Mouse (Mus musculus): Measurements from ENCODE around the gene Gpr1. TPM values are rescaled to one million over a fixed set of nuclear protein-coding genes. Genes with fewer than 3 reads are reported as not detected.

Gene Gpr1
- polyA plus RNA-seq, 1 experiment from 2014 or later, result 0.30 TPM

DNA sequence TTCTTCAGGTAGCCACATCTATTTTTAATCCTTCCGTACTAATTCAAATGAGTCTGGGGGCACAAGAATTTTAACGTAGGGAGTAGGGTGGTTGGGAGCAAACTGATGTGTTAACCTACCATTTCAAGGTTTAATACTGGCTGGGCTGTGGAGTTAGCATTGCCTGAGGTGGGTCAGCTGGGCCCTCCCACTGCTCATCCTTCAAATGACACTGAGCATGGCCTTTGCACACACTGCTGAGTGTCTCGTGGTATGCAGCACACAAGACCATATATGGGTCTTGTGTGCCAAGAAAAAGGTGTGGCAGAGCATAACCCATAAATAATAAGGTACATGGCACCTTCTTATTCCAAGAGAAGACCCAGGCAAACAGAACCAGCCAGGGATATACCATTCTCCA, 6.7 kb downstream of the Gpr1 start:
- no peaks in the 10 kb centered on the region for H3K9me3 ChIP-seq (replicated peaks; ENCODE audit: control insufficient read depth, low read length)
- 70% methylated on average over 3 of the region's 3 CpGs for WGBS
- no peak overlapping the region for H3K27ac ChIP-seq (ENCODE audit: low read length)
- ATAC-seq (replicated peaks; ENCODE audit: extremely low read depth, insufficient read depth, low FRiP score), result no peak
- H3K4me2 ChIP-seq (ENCODE audit: low read depth, low read length), result no peak overlapping the region
- no peak overlapping the region for H3K4me3 ChIP-seq (ENCODE audit: low read length)
- H3K36me3 ChIP-seq (ENCODE audit: control insufficient read depth, insufficient read depth), result no peaks in the 10 kb centered on the region
- no peaks in the 10 kb centered on the region for H3K27me3 ChIP-seq (ENCODE audit: control insufficient read depth, insufficient read depth, low read length)
- H3K9ac ChIP-seq (ENCODE audit: low read length), result no peak overlapping the region
- H3K4me1 ChIP-seq (ENCODE audit: control insufficient read depth, insufficient read depth, low read length), result no peaks in the 10 kb centered on the region

GRCm38 (mm10) chr1:63204660-63205394, 9.5 kb downstream of the Gpr1 start:
- no peaks in the 10 kb centered on the region for H3K36me3 ChIP-seq (ENCODE audit: control insufficient read depth, insufficient read depth)
- H3K4me3 ChIP-seq (ENCODE audit: low read length), result no peak overlapping the region
- ATAC-seq (replicated peaks; ENCODE audit: extremely low read depth, insufficient read depth, low FRiP score), result no peak
- no peak overlapping the region for H3K9ac ChIP-seq (ENCODE audit: low read length)
- no peaks in the 10 kb centered on the region for H3K4me1 ChIP-seq (ENCODE audit: control insufficient read depth, insufficient read depth, low read length)
- peaks cover 7% of the 10 kb centered on the region for H3K9me3 ChIP-seq (replicated peaks; ENCODE audit: control insufficient read depth, low read length)
- WGBS, result 33% methylated on average over 7 of the region's 7 CpGs
- no peak overlapping the region for H3K4me2 ChIP-seq (ENCODE audit: low read depth, low read length)
- H3K27me3 ChIP-seq (ENCODE audit: control insufficient read depth, insufficient read depth, low read length), result no peaks in the 10 kb centered on the region
- H3K27ac ChIP-seq (ENCODE audit: low read length), result no peak overlapping the region

DNA sequence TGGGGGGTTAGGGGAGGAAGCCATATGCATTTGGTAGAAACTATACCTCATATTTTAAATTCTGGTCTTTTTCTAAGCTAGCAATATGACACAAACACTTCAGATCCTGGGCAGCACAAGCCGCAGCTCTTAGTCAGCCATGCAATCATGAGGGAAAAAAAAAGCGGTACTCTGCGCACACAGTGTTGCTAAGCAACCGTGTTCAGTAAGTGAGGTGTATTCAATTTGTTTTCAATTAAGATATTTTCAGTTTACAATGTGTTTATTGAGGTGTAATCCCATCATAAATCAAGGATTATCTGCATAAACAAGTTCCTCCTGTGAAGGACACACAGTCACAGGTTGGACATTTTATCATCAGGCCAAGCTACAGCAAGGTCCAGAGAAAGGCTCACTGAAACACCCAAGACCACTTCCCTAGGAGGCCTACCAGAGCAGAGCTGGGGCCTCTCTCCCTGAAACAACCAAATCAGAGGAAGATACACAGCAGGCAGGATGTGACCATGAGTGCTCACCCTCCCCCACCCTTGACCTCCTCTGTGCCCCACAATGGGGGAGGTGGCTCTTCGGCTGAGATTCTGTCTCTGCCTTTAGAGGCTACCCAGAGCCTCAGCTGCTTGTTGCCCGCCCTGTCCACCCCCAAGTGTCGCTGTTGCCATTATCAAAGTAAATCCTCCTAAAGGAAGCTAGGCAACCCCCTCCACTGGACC, 10.2 kb downstream of the Gpr1 start:
- 25% methylated on average over 7 of the region's 7 CpGs for whole genome bisulfite sequencing
- no peak overlapping the region for H3K4me2 ChIP-seq (ENCODE audit: low read depth, low read length)
- H3K27me3 ChIP-seq (ENCODE audit: control insufficient read depth, insufficient read depth, low read length), result no peaks in the 10 kb centered on the region
- peaks cover 7% of the 10 kb centered on the region for H3K9me3 ChIP-seq (replicated peaks; ENCODE audit: control insufficient read depth, low read length)
- no peaks in the 10 kb centered on the region for H3K4me1 ChIP-seq (ENCODE audit: control insufficient read depth, insufficient read depth, low read length)
- ATAC-seq (replicated peaks; ENCODE audit: extremely low read depth, insufficient read depth, low FRiP score), result peak; percentile 55; the same call in 1 of the 2 replicates
- H3K4me3 ChIP-seq (ENCODE audit: low read length), result no peak overlapping the region
- H3K27ac ChIP-seq (ENCODE audit: low read length), result no peak overlapping the region
- no peak overlapping the region for H3K9ac ChIP-seq (ENCODE audit: low read length)
- no peaks in the 10 kb centered on the region for H3K36me3 ChIP-seq (ENCODE audit: control insufficient read depth, insufficient read depth)

- H3K27ac ChIP-seq (ENCODE audit: low read length), result no peak overlapping the region
- H3K4me3 ChIP-seq (ENCODE audit: low read length), result no peak overlapping the region
- H3K27me3 ChIP-seq (ENCODE audit: control insufficient read depth, insufficient read depth, low read length), result no peaks in the 10 kb centered on the region
- WGBS, result 80% methylated on average over 1 of the region's 1 CpGs
- no peak overlapping the region for H3K4me2 ChIP-seq (ENCODE audit: low read depth, low read length)
- no peaks in the 10 kb centered on the region for H3K4me1 ChIP-seq (ENCODE audit: control insufficient read depth, insufficient read depth, low read length)
- no peak for ATAC-seq (replicated peaks; ENCODE audit: extremely low read depth, insufficient read depth, low FRiP score)
- H3K9ac ChIP-seq (ENCODE audit: low read length), result no peak overlapping the region
- H3K36me3 ChIP-seq (ENCODE audit: control insufficient read depth, insufficient read depth), result no peaks in the 10 kb centered on the region
- H3K9me3 ChIP-seq (replicated peaks; ENCODE audit: control insufficient read depth, low read length), result peaks cover 7% of the 10 kb centered on the region
Measured at GRCm38 (mm10) chr1:63203471-63203870, 10.9 kb downstream of the Gpr1 start.

- Histone ChIP-seq H3K9me3 (replicated peaks; ENCODE audit: control insufficient read depth, low read length) (peaks cover 7% of the 10 kb centered on the region), H3K27me3 (ENCODE audit: control insufficient read depth, insufficient read depth, low read length) (no peaks in the 10 kb centered on the region), H3K9ac (ENCODE audit: low read length) (no peak overlapping the region), H3K27ac (ENCODE audit: low read length) (no peak overlapping the region), H3K4me1 (ENCODE audit: control insufficient read depth, insufficient read depth, low read length) (no peaks in the 10 kb centered on the region), H3K4me2 (ENCODE audit: low read depth, low read length) (no peak overlapping the region), H3K36me3 (ENCODE audit: control insufficient read depth, insufficient read depth) (no peaks in the 10 kb centered on the region), H3K4me3 (ENCODE audit: low read length) (no peak overlapping the region)
- 83% methylated on average over 1 of the region's 1 CpGs for WGBS
- no peak for ATAC-seq (replicated peaks; ENCODE audit: extremely low read depth, insufficient read depth, low FRiP score)
Measured at GRCm38 (mm10) chr1:63201672-63202071, 12.7 kb downstream of the Gpr1 start.

DNA sequence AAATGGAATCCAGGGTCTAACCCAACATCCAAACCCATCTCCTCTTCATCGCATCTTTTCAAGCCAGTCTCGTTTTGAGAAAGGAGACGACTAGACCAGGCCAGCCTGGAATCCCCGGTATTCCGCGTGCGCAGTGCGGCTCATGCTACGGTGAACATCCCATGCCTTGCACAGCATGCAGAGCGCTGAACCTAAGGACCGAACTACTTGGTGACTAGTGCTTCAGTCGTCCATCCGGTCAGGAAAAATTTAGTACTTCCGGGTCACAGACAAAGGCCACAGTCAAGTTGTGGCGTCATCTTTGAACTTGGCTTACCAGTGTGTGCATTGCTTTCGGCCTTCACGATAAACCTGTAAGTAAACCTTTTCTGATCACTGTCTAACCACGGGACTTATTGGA, 14.0 kb downstream of the Gpr1 start:
- Histone ChIP-seq H3K4me2 (ENCODE audit: low read depth, low read length) (no peak overlapping the region), H3K27me3 (ENCODE audit: control insufficient read depth, insufficient read depth, low read length) (no peaks in the 10 kb centered on the region), H3K36me3 (ENCODE audit: control insufficient read depth, insufficient read depth) (no peaks in the 10 kb centered on the region), H3K9ac (ENCODE audit: low read length) (no peak overlapping the region), H3K27ac (ENCODE audit: low read length) (no peak overlapping the region), H3K9me3 (replicated peaks; ENCODE audit: control insufficient read depth, low read length) (peaks cover 7% of the 10 kb centered on the region), H3K4me1 (ENCODE audit: control insufficient read depth, insufficient read depth, low read length) (peaks cover 3% of the 10 kb centered on the region; the same call in 1 of the 2 replicates), H3K4me3 (ENCODE audit: low read length) (no peak overlapping the region)
- no peak for ATAC-seq (replicated peaks; ENCODE audit: extremely low read depth, insufficient read depth, low FRiP score)
- 91% methylated on average over 18 of the region's 18 CpGs for WGBS

DNA sequence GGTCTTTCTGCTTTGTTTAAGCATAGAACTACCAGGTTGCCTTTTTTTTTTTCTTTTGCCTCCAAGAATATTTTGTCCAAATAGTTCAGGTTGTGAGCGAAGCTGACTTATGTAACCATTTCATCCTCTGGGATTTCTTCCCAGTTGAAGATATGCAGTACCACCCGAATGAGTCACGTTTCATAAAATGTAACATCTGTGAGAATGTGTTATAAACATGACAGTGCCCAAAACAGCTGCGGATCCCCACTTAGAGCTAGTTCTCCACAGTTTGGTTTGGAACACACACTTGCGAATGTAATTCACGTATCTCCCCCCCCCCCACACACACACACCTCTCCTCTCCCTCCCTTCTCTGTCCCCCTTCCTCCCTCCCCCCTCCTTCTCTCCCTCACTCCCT, 15.0 kb downstream of the Gpr1 start:
- 81% methylated on average over 6 of the region's 6 CpGs for WGBS
- no peak overlapping the region for H3K4me3 ChIP-seq (ENCODE audit: low read length)
- no peaks in the 10 kb centered on the region for H3K36me3 ChIP-seq (ENCODE audit: control insufficient read depth, insufficient read depth)
- H3K4me1 ChIP-seq (ENCODE audit: control insufficient read depth, insufficient read depth, low read length), result peaks cover 3% of the 10 kb centered on the region; the same call in 1 of the 2 replicates
- H3K9me3 ChIP-seq (replicated peaks; ENCODE audit: control insufficient read depth, low read length), result peaks cover 7% of the 10 kb centered on the region
- no peak overlapping the region for H3K4me2 ChIP-seq (ENCODE audit: low read depth, low read length)
- no peaks in the 10 kb centered on the region for H3K27me3 ChIP-seq (ENCODE audit: control insufficient read depth, insufficient read depth, low read length)
- no peak overlapping the region for H3K27ac ChIP-seq (ENCODE audit: low read length)
- ATAC-seq (replicated peaks; ENCODE audit: extremely low read depth, insufficient read depth, low FRiP score), result no peak
- H3K9ac ChIP-seq (ENCODE audit: low read length), result no peak overlapping the region

- Histone ChIP-seq H3K4me1 (ENCODE audit: control insufficient read depth, insufficient read depth, low read length) (peaks cover 13% of the 10 kb centered on the region), H3K27me3 (ENCODE audit: control insufficient read depth, insufficient read depth, low read length) (no peaks in the 10 kb centered on the region), H3K27ac (ENCODE audit: low read length) (no peak overlapping the region), H3K4me3 (ENCODE audit: low read length) (no peak overlapping the region), H3K36me3 (ENCODE audit: control insufficient read depth, insufficient read depth) (no peaks in the 10 kb centered on the region), H3K9ac (ENCODE audit: low read length) (no peak overlapping the region), H3K4me2 (ENCODE audit: low read depth, low read length) (no peak overlapping the region), H3K9me3 (replicated peaks; ENCODE audit: control insufficient read depth, low read length) (peaks cover 7% of the 10 kb centered on the region)
- WGBS, result 40% methylated on average over 5 of the region's 5 CpGs
- ATAC-seq (replicated peaks; ENCODE audit: extremely low read depth, insufficient read depth, low FRiP score), result no peak
Measured at GRCm38 (mm10) chr1:63195848-63196512, 18.4 kb downstream of the Gpr1 start.

Measured in heart, embryonic 16.5 days (tissue).